Mouse (Mus musculus) heart, adult 2 months (tissue): Measurements from ENCODE around the gene Rabif. TPM values are rescaled to one million over a fixed set of nuclear protein-coding genes. Genes with fewer than 3 reads are reported as not detected.

Source experiments
- DNase-seq, 2 experiments: peaks; one replicate each; pipeline ENCODE4 v3.0.0; 2021
- H3K27ac ChIP-seq: fragments of 200-600 bp; 2 replicates; pipeline ENCODE4 v1.8.1; 2022
- H3K27me3 ChIP-seq: fragments of 200-500 bp; 2 replicates; pipeline ENCODE4 v1.6.1; 2012; ENCODE audit warnings: mild to moderate bottlenecking, low read length, inconsistent platforms, mixed read lengths; ENCODE audit not compliant: control insufficient read depth, insufficient read depth
- H3K36me3 ChIP-seq: fragments of 200-500 bp; 2 replicates; pipeline ENCODE4 v1.6.1; 2012; ENCODE audit warnings: low read length, inconsistent platforms; ENCODE audit not compliant: control insufficient read depth, insufficient read depth
- H3K4me1 ChIP-seq: fragments of 200-500 bp; 2 replicates; pipeline ENCODE4 v1.6.1; 2011; ENCODE audit warnings: low read length; ENCODE audit not compliant: control insufficient read depth, insufficient read depth
- H3K4me3 ChIP-seq: fragments of 200-600 bp; 2 replicates; pipeline ENCODE4 v1.8.1; 2022
- H3K79me2 ChIP-seq: fragments of 200-500 bp; replicated peaks from 2 replicates; pipeline ENCODE4 v1.6.1; 2012; ENCODE audit warnings: mild to moderate bottlenecking, inconsistent platforms, low read length, moderate library complexity, mixed read lengths; ENCODE audit not compliant: control insufficient read depth, insufficient read depth
- H3K9ac ChIP-seq: fragments of 200-500 bp; 2 replicates; pipeline ENCODE4 v1.6.1; 2012; ENCODE audit warnings: low read depth, mild to moderate bottlenecking, control low read depth, inconsistent platforms, low read length, mixed read lengths
- CTCF ChIP-seq: fragments of 200-600 bp; IDR thresholded peaks from 2 replicates; pipeline ENCODE4 v1.8.1; 2022; ENCODE audit warnings: antibody characterized with exemption, mild to moderate bottlenecking, moderate library complexity
- EP300 ChIP-seq: fragments of 200-500 bp; IDR thresholded peaks from 2 replicates; pipeline ENCODE4 v1.6.1; 2011; ENCODE audit warnings: low read depth, low read length, control low read depth; ENCODE audit not compliant: insufficient read depth
- POLR2A ChIP-seq: fragments of 200-500 bp; IDR thresholded peaks from 2 replicates; pipeline ENCODE4 v1.6.1; 2011; ENCODE audit warnings: mild to moderate bottlenecking, low read depth, low read length, control low read depth; ENCODE audit not compliant: insufficient read depth
- WGBS: fragments of 180-500 bp; shearing (Covaris S2); methylation state at CpG from one replicate; pipeline ENCODE4 v1.1.7; 2018; 5-methylcytosine and 5-hydroxymethylcytosine counted together
- intact Hi-C: fragments of 180-260 bp; cut with DNase I; formaldehyde crosslinking; loops from one replicate; pipeline ENCODE4 v1.15.1; 2025
- polyA plus RNA-seq: library from polyadenylated mRNA; depleted of rRNA; stranded (reverse); fragments of >200 nt; gene quantifications from 2 replicates; pipeline ENCODE4 v1.2.3, GENCODE M21; 2012
- total RNA-seq, 2 experiments: library from RNA; stranded (reverse); gene quantifications; 2 replicates each; pipeline ENCODE4 v1.2.3; 2021

Rabif gene
- total and polyA plus RNA-seq, 3 experiments = 8.6 to 9.1 (median 9.1) TPM

DNA sequence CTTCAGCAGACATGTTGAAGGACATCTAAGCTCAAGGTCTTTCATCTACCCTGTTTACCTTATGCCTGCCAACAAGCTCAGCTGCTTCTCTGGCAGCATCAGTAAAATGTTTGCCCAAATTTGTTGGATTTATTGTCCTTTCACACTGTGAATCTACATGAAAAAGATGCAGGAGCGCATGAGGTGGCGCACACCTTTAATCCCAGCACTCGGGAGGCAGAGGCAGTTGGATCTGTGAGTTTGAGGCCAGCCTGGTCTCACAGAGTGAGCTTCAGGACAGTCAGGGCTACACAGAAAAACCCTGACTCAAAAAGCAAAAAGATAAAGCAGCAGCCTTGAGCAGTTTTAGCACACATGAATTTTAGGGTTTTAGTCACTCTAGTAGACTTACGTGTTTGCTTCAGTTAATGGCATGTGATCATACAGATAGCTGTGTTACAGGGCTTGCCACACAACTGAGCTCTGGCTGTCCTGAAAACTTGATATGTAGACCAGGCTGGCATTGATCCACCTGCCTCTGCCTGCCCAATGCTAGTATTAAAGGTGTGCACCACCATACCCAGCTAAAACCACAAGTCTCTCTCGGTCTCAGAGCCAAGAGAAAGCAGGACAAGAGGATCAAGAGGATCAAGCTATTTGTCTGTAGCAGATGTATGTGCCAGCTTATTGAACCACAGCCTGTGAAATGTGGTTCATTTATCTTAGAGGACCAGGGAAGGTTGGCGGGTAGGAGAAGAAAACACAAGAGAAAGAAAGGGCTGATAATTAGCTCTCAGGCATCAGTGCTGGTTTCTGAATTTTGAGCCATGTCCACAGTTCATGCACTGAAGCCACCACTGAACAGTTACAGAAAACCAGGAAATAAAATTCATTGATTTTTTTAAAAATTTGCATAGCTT, 3.3 kb upstream of the Rabif start:
- Histone ChIP-seq H3K27me3 (no peaks in the 10 kb centered on the region), H3K79me2 (no peaks in the 10 kb centered on the region; the same call in 1 of the 2 replicates), H3K27ac (no peak overlapping the region), H3K9ac (no peak overlapping the region), H3K4me1 (peaks cover 4% of the 10 kb centered on the region), H3K4me3 (no peak overlapping the region), H3K36me3 (peaks cover 2% of the 10 kb centered on the region; the same call in 1 of the 2 replicates)
- WGBS = 95% methylated on average over 6 of the region's 6 CpGs
- DNase-seq = no peak
- TF ChIP-seq EP300 (no peak), CTCF (no peak), POLR2A (no peak)
- intact Hi-C loops = loop anchor here (5.0 kb wide), 1 partner anchor 74 kb away; the partner anchor contains the start of gene Adipor1

DNA sequence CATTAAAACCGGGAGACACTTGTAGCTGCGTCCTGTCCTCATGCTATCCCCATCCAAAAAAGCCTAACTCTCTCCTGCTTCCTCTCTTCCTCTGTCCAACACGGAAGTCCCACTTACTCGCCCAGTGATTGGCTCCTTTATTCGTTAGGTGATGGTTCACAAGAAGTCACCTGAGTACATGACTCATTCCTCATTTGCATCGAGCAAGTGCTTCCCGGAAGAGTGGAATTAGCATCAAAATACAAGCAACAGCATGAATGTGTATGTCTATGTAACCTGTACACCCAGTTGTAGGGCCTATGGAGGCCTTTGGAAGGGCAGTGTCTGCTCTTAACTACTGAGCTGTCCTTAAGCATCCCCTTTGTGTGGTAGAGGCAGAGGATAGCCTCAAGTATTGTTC, 2.2 kb upstream of the Rabif start:
- 79% methylated on average over 7 of the region's 7 CpGs for WGBS
- Histone ChIP-seq H3K9ac (no peak overlapping the region), H3K27me3 (no peaks in the 10 kb centered on the region), H3K4me1 (peaks cover 4% of the 10 kb centered on the region), H3K36me3 (peaks cover 2% of the 10 kb centered on the region; the same call in 1 of the 2 replicates), H3K27ac (no peak overlapping the region), H3K4me3 (no peak overlapping the region), H3K79me2 (no peaks in the 10 kb centered on the region; the same call in 1 of the 2 replicates)
- no peak for DNase-seq
- TF ChIP-seq CTCF (no peak), POLR2A (no peak)
- intact Hi-C loops = loop anchor here (5.0 kb wide), 1 partner anchor 75 kb away; the partner anchor contains the start of gene Adipor1

DNA sequence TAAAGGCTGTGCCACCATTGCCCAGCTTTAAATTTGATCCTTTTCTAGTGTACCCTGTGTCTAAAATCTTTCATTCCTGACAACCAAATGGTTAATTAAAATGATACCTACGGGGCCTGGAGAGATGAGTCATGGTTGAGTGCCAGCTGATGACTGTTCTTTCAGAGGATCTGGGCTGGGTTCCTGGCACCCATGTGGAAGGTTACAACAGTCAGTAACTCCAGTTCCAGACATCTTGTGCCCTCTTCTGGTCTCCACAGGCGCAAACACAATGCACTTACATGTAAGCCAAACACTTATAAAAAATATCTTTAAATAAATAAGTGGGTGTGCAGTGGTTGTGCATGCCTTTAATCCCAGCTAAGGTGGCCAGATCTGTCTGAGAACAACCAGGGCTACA, 952 bp upstream of the Rabif start:
- H3K4me1 ChIP-seq = peaks cover 4% of the 10 kb centered on the region
- TF ChIP-seq POLR2A (no peak), CTCF (no peak), EP300 (no peak)
- intact Hi-C loops = loop anchor here (5.0 kb wide), 1 partner anchor 76 kb away; the partner anchor contains the start of gene Adipor1
- no peak overlapping the region for H3K4me3 ChIP-seq
- no peak overlapping the region for H3K27ac ChIP-seq
- no peak for DNase-seq
- H3K79me2 ChIP-seq = no peaks in the 10 kb centered on the region; the same call in 1 of the 2 replicates
- H3K27me3 ChIP-seq = no peaks in the 10 kb centered on the region
- no peak overlapping the region for H3K9ac ChIP-seq
- 61% methylated on average over 2 of the region's 2 CpGs for WGBS
- peaks cover 2% of the 10 kb centered on the region; the same call in 1 of the 2 replicates for H3K36me3 ChIP-seq

DNA sequence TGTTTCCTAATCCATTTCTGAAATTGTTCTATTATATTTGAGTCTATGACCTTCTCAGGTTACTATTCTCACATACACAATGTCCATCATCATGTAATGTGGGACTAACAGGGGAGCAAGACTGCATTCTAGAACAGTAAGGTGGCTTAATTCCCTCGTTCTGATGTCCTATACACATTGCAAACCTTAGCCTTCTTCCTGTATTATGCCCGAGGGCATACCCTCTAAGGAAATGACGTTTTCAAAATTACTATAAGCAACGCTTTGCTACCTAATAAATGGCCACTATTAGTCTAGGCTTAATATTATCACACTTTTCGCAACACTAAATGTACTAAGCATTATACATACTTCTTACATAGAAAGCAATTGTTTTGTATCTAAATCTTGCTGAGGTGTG, 492 bp upstream of the Rabif start:
- intact Hi-C loops = loop anchor here (1.0 to 5.0 kb wide), 3 partner anchors 39 to 77 kb away; partner anchors contain the start of genes Adipor1 and Klhl12

DNA sequence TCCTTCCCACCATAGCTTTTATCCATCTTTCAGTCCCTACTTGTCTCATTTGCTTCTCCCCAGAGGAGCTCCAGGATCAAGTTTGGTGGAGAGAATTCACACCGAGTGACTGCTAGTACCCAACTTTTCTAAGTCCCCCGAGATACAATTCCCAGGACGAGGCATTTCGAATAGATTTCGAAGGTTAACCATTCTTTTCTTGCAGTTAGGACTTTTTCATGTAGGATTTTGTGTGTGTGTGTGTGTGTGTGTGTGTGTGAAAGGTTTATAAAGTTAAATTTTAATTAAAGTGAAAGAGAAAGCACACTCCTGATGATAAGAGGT, 730 bp downstream of the Rabif start:
- H3K27me3 ChIP-seq = no peaks in the 10 kb centered on the region
- TF ChIP-seq POLR2A = no peak
- no peak for TF ChIP-seq EP300
- no peak for TF ChIP-seq CTCF
- H3K9ac ChIP-seq = peak overlapping the region; percentile 68
- H3K36me3 ChIP-seq = no peaks in the 10 kb centered on the region
- no peak for DNase-seq
- H3K27ac ChIP-seq = peak overlapping the region; percentile 89
- H3K79me2 ChIP-seq = no peaks in the 10 kb centered on the region; the same call in 1 of the 2 replicates
- intact Hi-C loops = loop anchor here (2.0 kb wide), 1 partner anchor 62 kb away; no protein-coding TSS in a partner anchor
- peak overlapping the region; percentile 93 for H3K4me3 ChIP-seq
- H3K4me1 ChIP-seq = peaks cover 4% of the 10 kb centered on the region
- 6% methylated on average over 5 of the region's 5 CpGs for WGBS

More for the DNA sequence above, 492 bp upstream of the Rabif start:
- Histone ChIP-seq H3K4me1 (peaks cover 4% of the 10 kb centered on the region), H3K9ac (peak overlapping the region; percentile 68), H3K27me3 (no peaks in the 10 kb centered on the region), H3K36me3 (peaks cover 2% of the 10 kb centered on the region; the same call in 1 of the 2 replicates), H3K4me3 (peak overlapping the region; percentile 93), H3K27ac (peak overlapping the region; percentile 89), H3K79me2 (no peaks in the 10 kb centered on the region; the same call in 1 of the 2 replicates)
- DNase-seq = no peak
- no peak for TF ChIP-seq EP300
- no peak for TF ChIP-seq CTCF
- no peak for TF ChIP-seq POLR2A
- 11% methylated on average over 5 of the region's 5 CpGs for WGBS
